27 mouse cellular contexts compared by ENCODE assay signal in genomic region chr15:97592786-97593185, GRCm38 (mm10).
DNase-seq lines count a peak whose midpoint lies in the region; ATAC-seq and TF ChIP-seq lines count a peak whose summit lies in the region.
"Had no signal": no experiment of that assay in that cellular context is flagged by ENCODE, and none has a peak within 500 bp of the region (broad histone marks: within the 10 kb centered on the region; RNA-seq: fewer than 3 reads in every experiment).

No protein-coding gene starts in this region.

- peak; percentile 78 for TF ChIP-seq EP300 in ES-Bruce4 (IDR thresholded peaks at IDR 0.05; ENCODE audit: insufficient read depth, low read depth, low read length)

- H3K27ac ChIP-seq in heart, embryonic 10.5 days: 0 out of 2 replicates have a peak overlapping the region, but pooled peaks have one; percentile 10
- H3K27ac ChIP-seq in ES-Bruce4 (ENCODE audit: insufficient read depth, low read length): peak overlapping the region; percentile 93
- no peak overlapping the region for H3K27ac ChIP-seq in neural tube, embryonic 15.5 days (replicated peaks)
- H3K27ac ChIP-seq: embryonic facial prominence, embryonic 10.5 days; embryonic facial prominence, embryonic 13.5 days; forebrain, embryonic 12.5 days; forebrain, embryonic 15.5 days; hindbrain, embryonic 12.5 days; hindbrain, embryonic 15.5 days had no signal

- no peaks in the 10 kb centered on the region for H3K27me3 ChIP-seq in heart, embryonic 10.5 days (ENCODE audit: insufficient read depth, poor library complexity, severe bottlenecking)
- H3K27me3 ChIP-seq in ES-Bruce4 (ENCODE audit: control insufficient read depth, insufficient read depth, low read length, poor library complexity, severe bottlenecking): no peaks in the 10 kb centered on the region
- no peaks in the 10 kb centered on the region for H3K27me3 ChIP-seq in neural tube, embryonic 15.5 days (replicated peaks)
- H3K27me3 ChIP-seq: CH12.LX; forebrain, embryonic 15.5 days; hindbrain, embryonic 12.5 days; hindbrain, embryonic 15.5 days had no signal

- peak overlapping the region; percentile 0 for H3K9ac ChIP-seq in ES-Bruce4 (ENCODE audit: low read depth, poor library complexity, severe bottlenecking)
- no peak overlapping the region for H3K9ac ChIP-seq in neural tube, embryonic 15.5 days (replicated peaks)
- H3K9ac ChIP-seq: embryonic facial prominence, embryonic 13.5 days; forebrain, embryonic 12.5 days; forebrain, embryonic 15.5 days; hindbrain, embryonic 12.5 days; hindbrain, embryonic 15.5 days had no signal

- DNase-seq in heart, embryonic 10.5 days (ENCODE audit: low spot score): no peak
- DNase-seq in heart, adult 18-20 months: no peak
- DNase-seq in R1 (ENCODE audit: low read depth, low spot score): peak; percentile 81
- DNase-seq in right cerebral cortex, postnatal 14 days: no peak
- DNase-seq in spleen, adult 18-20 months: no peak
- DNase-seq: adrenal gland, postnatal 10 days; adrenal gland, postnatal 36 days; B cell, adult 2 months; cerebellum, adult 11 months; cerebellum, adult 2 months; cerebellum, adult 9-11 months; cerebellum, postnatal 25 days; embryo, embryonic 11 days; gastrocnemius, postnatal 14 days; heart, adult 2 months had no signal

- no peak for TF ChIP-seq POLR2A in ES-Bruce4 (IDR thresholded peaks at IDR 0.05; ENCODE audit: insufficient read depth, low read length)

- no peak for ATAC-seq in neural tube, embryonic 15.5 days (ENCODE audit: low FRiP score)
- ATAC-seq: forebrain, embryonic 15.5 days; intestine, postnatal 0 days had no signal

- no peak overlapping the region for H3K4me3 ChIP-seq in heart, embryonic 10.5 days
- H3K4me3 ChIP-seq in ES-Bruce4 (ENCODE audit: low read depth, low read length): no peak overlapping the region
- H3K4me3 ChIP-seq in neural tube, embryonic 15.5 days (replicated peaks): no peak overlapping the region
- H3K4me3 ChIP-seq: embryonic facial prominence, embryonic 10.5 days; embryonic facial prominence, embryonic 13.5 days; erythroblast, embryonic 14.5 days; forebrain, embryonic 12.5 days; forebrain, embryonic 15.5 days; heart, adult 2 months; hindbrain, embryonic 12.5 days; hindbrain, embryonic 15.5 days had no signal

- TF ChIP-seq CTCF in ES-Bruce4 (IDR thresholded peaks at IDR 0.05; ENCODE audit: low read depth, low read length): no peak

- H3K9me3 ChIP-seq in heart, embryonic 10.5 days: no peaks in the 10 kb centered on the region
- no peaks in the 10 kb centered on the region for H3K9me3 ChIP-seq in ES-Bruce4 (replicated peaks; ENCODE audit: control insufficient read depth, insufficient read depth, low read length, poor library complexity, severe bottlenecking)
- no peaks in the 10 kb centered on the region for H3K9me3 ChIP-seq in neural tube, embryonic 15.5 days (replicated peaks)
- H3K9me3 ChIP-seq: embryonic facial prominence, embryonic 10.5 days; embryonic facial prominence, embryonic 13.5 days; forebrain, embryonic 12.5 days; forebrain, embryonic 15.5 days; hindbrain, embryonic 12.5 days; hindbrain, embryonic 15.5 days had no signal

- H3K4me1 ChIP-seq in heart, embryonic 10.5 days: peaks cover 19% of the 10 kb centered on the region
- peaks cover 21% of the 10 kb centered on the region for H3K4me1 ChIP-seq in ES-Bruce4 (ENCODE audit: control insufficient read depth, insufficient read depth, low read length)
- peaks cover 8% of the 10 kb centered on the region; the same call in 1 of the 2 replicates for H3K4me1 ChIP-seq in neural tube, embryonic 15.5 days
- H3K4me1 ChIP-seq: hindbrain, embryonic 15.5 days had no signal

- 82% methylated on average over 11 of the region's 11 CpGs for WGBS in heart, embryonic 10.5 days
- WGBS in neural tube, embryonic 15.5 days: 72% methylated on average over 11 of the region's 11 CpGs

- H3K4me2 ChIP-seq in neural tube, embryonic 15.5 days: no peak overlapping the region
- H3K4me2 ChIP-seq: embryonic facial prominence, embryonic 13.5 days; forebrain, embryonic 12.5 days; forebrain, embryonic 15.5 days; heart, embryonic 11.5 days; hindbrain, embryonic 12.5 days; hindbrain, embryonic 15.5 days had no signal

- no peaks in the 10 kb centered on the region for H3K36me3 ChIP-seq in heart, embryonic 10.5 days
- H3K36me3 ChIP-seq in ES-Bruce4 (ENCODE audit: control insufficient read depth, insufficient read depth, low read length, poor library complexity, severe bottlenecking): no peaks in the 10 kb centered on the region
- no peaks in the 10 kb centered on the region for H3K36me3 ChIP-seq in neural tube, embryonic 15.5 days
- H3K36me3 ChIP-seq: embryonic facial prominence, embryonic 10.5 days; embryonic facial prominence, embryonic 13.5 days; forebrain, embryonic 12.5 days; forebrain, embryonic 15.5 days; hindbrain, embryonic 12.5 days; hindbrain, embryonic 15.5 days had no signal
